Mouse (Mus musculus) A20 (cell line): Measurements from ENCODE around the gene Nbl1.

Experiments used
- DNase-seq: peaks from one replicate; pipeline ENCODE4 v3.0.0-alpha.2; 2011; ENCODE audit warnings: low read depth, low spot score

Gene Nbl1

DNA sequence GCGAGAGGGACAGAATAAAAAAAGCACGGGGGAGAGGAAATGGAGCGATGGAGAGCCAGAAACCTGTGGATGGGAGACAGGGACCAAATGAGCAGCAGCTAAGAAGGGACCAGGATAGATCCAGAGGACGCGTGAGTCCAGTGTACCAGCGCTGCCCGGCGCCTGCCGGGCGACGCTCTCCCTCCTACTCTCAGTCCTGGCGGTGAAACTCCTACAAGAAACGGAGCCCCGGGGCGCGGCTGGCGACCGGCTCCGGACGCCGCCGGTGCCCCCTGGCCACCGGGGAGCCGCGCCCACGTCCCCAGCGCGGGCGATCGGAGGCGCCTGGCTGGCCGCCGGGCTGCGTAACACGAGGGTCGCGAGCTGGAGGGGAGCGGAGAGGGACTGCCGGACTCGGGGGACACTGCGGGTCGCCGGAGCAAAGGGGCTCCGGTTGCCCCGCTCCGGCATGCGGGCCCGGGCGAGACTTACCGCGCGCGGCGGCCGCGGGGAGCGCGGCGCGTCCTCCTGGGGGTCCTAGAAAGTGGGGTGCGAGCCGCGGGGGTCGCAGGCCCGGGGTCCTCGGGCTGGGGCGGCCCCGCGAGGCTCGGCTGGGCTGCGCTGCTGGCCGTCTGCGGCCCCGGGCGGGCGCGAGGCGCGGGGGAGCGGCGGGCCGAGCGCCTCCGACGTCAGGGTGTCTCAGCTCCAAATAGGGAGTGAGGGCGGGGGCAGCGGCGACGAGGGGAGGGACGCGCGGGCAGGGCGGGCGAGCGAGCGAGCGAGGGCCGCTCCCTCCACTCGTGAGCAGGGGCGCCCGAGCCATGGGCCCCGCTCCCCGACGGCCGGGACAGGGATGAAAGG, at the start of gene Nbl1:
Nbl1 (minus strand) TSS at position 638 of the 840 bp plus-strand sequence.
- no peak for DNase-seq

DNA sequence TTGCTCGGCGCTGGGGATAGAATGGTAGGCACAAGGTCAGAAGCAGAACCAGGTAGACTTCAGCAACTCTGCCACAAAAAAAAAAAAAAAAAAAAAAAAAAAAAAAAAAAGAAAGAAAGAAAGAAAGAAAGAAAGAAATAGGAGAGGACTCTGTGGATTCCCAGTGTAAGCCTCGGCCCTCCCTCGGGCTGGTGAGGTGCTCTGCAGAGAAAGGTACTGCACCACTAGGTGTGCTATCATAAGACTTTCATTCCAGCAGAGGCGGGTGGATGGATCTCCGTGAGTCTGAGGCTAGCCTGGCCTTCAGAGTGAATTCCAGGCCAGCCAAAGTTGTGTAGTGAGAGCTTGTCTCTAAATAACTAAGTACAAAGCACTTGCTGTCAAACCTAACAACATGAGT, 49.0 kb upstream of the Nbl1 start:
- no peak for DNase-seq

DNA sequence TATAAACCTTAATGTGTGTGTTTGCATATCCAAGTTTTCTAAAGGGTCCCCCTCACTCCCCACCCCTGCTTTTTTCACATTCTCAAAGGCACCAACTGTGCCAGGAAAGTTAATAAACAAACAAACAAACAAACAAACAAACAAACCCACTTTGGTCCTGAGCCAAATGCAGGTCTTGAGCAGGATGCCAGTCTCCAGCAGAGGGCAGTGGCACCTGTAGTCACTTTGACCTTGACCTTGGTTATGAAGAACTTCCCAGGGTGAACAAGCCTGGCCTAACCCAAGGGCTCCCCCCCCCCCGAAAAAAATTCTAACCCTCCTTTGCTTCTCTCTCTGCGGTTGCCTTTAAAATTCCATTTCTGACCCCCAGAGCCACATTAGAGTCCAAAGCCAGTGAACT, 47.5 kb upstream of the Nbl1 start:
- DNase-seq = no peak

DNA sequence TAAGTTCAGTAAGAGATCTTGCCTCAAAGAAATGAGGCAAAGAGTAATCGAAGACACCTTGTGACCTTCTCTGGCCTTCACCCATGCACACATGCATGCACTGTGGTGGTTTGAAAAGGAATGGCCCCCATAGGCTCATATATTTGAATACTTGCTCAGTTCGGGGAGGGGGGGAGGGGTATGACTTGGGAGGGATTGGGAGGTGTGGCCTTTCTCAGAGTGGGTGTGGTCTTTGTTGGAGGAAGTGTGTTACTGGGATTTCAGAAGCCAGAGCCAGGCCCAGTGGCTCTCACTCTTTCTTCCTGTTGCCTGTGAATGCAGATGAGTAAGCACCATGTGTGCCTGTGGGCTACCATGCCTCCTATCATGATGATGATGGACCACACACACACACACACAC, 43.2 kb upstream of the Nbl1 start:
- DNase-seq = peak; percentile 27

DNA sequence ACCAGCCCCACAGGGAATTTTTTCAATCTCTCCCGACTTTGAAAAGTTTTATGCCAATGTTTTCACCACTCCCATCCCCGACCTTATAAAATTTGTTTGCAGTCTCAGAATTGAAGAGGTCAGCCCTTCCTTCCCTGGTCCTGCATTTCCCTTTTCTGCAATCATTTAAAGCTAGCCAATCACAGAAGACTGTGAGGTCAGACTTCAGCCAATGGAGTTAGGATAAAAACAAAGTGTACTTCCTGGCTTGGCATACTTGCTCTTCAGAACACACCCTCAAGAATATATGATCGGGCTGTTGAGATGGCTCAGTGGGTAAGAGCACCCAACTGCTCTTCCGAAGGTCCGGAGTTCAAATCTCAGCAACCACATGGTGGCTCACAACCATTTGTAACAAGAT, 40.3 kb upstream of the Nbl1 start:
- DNase-seq = peak; percentile 38

DNA sequence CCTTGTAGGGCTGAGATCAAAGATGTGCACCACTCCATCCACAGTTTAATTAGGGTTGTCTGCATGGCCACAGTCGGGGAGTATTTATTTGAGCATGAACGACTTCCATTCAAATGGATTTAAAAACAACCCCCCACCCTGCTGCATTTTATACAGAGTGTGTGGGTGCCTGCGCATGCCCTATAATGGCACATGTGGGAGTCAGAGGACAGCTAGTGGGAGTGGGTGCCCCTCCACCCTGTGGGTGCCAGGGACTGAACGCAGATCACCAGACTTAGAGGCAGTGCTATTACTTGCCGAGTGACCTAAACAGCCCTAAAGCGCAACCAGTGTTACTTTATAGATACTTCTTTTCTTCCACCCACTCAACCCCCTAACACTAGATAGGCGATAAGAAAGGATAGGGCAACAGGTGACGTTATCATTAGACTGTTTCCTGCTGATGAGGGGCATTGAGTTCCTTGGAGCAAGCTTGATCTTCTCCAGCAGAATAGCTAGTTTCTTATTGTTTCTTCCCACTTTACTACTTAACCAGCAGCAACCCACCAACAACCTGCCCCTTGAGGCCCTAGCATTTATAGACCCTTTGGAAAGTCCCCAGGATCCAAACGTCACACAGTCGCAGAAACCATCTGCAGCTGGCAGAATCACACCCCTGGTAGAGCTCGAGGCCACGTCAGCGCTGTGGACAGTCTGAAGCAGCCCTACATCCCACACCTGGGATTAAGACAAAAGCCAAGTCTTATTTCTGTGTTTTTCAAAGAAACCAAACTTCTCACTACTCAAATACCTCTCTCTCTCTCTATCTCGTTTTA, 39.3 kb upstream of the Nbl1 start:
- peak; percentile 89 for DNase-seq

DNA sequence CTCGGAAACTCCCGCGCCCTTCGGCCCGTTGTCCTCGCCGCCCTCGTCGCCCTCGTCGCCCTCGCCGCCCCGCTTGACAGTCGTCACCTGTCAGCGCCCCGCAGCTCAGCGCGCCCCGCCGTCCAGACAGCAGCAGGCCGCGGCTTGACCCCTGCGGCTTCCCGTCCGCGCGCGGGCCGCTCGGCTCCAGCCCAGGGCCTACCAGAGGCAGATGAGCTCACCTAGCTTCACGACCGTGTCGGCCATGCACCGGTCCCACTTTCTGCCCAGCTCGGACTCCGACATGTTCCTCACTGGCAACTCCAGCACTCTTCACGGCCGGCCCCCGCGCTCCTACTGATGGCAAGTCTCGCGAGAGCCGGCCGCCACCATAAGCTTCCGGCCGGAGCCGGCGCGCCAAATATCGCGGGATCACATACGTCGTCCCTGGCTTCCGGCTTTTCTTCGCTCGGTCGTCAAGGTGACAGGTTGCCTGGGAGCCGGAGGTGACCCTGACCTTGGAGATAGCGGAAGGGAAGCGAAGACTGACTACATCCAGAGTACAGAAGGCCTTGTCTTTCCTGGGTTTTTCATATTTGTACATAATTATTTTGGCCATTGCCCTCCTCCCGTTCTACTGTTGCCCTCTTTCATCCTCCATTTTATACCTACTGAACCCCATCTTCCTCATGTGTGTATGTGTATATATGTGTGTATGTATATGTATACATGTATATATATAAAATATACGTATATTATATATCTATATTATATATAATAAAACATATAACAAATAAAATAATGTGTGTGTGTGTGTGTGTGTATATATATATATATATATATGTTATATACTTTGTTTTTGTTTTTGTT, 38.1 kb upstream of the Nbl1 start, which contains the start of gene Minos1:
Minos1 (minus strand) TSS at position 413 of the 849 bp plus-strand sequence.
- DNase-seq = peak; percentile 99

DNA sequence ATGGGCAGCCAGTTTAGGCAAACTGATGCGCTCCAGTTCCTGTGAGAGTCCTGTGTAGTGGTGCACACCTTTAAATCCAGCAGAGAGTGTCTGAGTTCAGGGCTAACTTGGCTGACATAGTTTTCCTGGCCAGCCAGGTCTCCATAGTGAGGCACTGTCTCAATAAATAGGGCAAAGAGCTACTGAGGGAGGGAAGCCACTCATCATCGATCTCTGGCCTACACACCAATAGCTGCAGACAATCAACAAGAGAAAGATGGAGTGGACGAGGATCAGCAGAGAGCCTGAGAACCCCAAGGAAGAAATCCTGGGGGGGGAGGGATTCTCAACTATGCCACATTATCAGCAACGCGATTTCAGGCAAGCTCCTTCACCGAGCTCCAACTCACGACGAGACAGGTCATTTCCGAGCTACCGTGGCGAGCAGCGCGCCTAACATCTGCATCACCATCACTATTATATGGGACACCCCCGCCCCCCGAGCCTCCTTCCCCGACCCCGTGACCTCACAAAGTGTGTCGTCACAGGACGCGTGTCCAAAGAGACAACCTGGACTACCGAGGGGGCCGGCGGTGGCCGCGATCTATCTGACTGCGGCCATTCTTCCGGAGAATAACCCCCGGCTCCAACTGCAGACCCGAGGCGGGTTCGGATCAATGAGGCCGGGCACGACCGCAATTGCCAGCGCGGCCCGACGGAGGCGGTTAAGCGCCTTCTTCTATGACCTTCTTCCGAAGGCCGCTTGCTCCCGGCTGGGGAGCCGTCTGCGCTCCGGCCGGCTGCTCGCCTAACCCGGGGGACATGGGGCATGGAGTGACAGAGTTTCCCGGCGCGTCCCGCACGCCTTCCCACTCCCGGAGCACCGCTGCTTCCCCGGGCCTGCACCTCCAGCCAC, 37.3 kb upstream of the Nbl1 start:
- peak; percentile 80 for DNase-seq

DNA sequence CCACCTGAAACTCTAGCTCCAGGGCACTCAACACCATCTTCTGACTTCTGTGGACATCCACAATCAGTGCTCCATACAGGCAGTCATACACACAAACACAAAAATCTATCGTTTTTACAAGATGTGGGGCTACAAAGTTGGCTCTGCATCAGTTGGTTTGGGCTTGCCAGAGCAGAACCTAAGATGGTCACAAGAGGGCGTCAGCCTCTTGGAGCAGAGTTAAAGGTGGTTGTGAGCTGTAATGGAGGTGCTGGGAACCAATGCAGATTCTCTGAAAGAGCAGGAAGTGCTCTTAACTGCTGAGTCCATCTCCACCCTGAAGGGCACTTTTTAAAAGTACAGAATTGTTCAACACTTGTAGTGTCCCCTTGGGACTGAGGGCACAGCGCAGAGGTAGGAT, 33.7 kb upstream of the Nbl1 start:
- DNase-seq = no peak

DNA sequence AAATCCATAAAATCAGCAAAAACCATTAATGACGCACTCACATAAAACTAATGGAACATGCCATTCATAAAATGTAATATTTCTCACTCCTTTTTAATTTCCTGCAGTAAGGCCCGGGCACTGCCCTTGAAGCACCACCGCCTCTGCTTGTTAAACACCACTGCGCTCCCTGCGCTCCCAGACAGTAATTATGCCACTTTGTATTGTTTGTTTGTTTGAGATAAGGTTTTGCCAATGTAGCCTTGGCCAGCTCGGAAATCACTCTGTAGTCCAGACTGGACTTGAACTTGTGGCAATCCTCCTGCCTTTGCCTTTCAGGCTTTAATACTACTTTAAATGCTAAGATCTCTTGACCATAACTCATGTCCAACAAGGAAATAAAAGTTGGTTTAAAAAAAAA, 32.1 kb upstream of the Nbl1 start:
- no peak for DNase-seq

DNA sequence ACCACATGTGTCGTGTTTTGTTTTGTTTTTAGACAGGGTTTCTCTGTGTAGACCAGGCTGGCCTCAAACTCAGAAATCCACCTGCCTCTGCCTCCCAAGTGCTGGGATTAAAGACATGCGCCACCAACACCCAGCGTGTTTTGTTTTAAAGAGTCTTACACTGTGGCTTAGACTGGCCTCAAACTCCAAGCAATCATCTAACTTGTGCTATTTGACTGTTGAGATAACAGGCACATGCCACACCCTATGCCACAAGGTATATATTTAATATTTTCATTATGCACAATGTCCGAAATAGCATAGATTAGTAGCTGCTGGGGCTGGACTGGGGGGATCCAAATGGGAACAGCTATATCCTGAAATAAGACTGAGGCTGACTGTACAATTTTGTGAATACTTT, 29.8 kb upstream of the Nbl1 start:
- no peak for DNase-seq

DNA sequence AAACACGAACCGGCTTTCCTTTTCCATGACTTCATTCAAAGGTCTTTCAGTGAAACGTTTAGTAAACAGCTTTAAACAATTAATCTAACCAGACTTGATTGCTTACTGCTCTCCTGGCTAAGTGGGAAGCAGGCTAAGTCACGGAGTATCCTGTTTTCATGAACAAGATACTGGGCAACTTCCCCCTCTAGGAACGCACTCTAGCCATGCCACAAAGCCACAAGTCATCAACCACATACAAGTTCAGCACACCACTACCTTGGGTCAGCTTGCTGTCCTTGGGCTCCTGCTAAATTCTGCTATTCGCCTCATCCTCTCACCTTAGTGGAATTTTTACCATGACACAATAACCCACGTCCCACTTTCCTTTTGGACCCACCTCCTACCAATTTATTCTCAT, 28.2 kb upstream of the Nbl1 start:
- no peak for DNase-seq

DNA sequence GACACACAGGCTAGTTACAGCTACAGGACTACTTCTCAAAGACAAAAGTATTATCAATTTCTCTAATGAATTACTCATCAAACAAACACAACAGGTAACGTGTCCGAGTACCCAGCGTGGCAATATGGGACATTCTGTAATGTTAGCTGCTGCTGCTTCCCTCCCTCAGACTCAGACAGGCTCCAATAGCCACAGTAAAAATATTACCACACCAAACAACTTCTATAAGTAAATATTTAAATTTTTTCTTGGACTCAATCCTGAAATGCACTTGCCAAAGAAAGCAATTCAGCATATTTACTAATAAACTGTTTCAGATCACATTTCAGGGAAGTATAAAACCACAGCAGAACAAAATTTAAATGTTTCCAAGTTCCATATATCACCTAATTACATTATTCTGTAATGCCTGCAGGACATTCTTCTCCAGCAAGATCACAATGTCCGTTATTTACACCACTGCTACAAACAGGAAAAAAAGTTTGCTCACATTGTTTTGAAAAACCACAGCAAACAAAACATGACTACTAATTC, 27.6 kb upstream of the Nbl1 start:
- DNase-seq = no peak

DNA sequence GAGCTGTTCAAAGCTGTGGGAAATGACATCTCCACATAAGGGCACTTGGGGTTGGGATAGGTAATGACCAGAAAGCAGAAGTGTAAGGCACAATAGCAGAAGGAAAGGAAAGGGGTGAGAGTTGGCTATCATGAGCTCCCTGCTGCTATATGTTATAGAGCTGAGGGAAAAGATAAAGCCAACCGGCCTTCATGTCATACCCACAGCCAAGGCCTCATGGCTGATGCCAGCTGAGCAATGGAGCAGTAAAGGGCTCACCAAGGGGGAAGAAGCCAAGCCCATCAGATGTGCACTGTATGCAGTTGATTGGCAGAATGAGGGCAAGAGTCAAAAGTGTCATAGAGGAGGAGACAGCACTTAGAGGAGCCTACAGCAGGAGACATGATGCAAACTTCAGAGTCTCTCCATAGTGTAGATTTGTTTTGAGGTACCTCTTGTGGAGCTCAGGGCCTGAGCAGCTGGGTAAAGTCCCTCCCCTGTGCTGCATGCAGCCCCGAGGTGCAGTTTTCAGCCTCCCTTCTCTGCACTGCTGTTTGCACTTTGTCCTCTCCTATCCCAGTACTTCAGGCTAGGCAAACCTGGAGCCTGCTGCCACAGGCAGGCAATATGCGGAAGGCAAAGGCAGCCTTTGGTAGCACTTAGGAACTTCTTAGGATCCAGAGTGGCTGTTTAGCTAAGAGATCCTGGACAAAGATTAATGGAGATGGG, 23.7 kb upstream of the Nbl1 start:
- no peak for DNase-seq

DNA sequence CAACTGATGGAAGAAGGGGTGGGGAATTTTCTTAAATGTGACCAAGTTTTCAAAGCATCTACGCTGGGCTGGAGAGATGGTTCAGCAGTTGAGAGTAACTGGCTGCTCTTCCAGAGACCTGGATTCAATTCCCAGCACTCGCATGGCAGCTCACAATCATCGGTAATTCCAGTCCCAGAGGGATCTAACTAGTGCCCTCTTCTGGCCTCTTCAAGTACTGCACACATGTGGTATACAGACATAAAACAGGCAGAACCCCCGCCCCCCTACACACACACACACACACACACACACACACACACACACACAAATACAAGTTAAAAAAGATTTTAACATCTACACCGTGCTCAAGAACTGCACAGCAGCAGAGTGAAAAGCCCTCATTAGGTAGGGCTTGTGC, 22.9 kb upstream of the Nbl1 start:
- no peak for DNase-seq

DNA sequence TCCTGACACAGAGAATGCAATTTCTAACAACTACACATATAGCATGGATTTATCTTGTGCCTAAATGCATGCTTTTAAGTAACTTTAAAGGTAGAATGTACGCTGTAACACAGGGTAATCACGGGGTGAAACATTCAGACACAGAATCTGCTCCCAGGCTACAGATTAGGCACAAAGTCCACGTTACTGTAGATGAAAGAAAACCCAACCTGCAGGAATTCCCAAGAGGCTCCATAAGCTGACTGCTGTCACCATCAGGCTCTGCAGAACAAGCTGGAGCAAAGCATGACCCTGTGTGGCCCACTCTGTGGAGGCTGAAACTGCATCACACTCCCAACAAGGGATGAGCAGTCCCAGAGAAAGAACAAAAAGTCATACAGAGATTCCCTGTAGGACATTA, 19.7 kb upstream of the Nbl1 start:
- DNase-seq = no peak

DNA sequence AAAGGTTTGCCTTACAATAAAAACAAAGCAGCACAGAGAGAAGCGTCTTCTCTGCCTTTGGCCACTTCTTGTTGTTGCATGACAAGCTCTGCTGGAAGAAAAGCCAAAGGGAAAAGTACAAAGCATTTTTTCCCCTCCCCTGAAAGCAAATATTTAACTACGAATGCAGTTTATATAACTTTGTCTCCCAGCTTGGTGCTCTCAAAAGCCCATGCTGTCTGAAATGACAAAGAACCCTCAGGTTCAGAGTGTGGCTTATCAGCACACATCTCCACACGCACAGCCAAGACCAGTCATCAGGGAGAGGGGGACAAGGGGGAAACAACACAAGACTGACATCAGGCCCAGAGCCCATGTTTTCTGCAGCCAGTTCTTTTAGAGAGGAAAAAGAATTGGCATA, 18.6 kb upstream of the Nbl1 start:
- DNase-seq = no peak

DNA sequence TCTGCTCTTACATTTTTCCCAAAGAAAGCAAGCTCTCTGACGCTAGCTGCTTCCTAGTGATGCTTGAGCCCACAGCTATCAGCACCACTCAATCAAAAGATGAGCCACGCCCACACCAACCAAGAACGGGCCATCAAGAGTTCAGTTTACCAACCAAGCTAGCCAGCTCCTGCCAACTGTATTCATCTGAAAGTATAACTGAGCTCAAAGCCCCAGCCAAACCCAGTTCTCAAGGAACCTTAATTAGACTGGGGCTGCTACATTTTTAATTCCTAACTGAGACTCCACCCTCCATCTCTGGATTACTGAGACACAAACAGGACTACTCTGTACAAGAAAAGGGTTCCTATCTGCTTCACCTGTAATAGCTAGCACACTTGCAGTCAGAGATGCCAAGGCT, 18.1 kb upstream of the Nbl1 start:
- no peak for DNase-seq

DNA sequence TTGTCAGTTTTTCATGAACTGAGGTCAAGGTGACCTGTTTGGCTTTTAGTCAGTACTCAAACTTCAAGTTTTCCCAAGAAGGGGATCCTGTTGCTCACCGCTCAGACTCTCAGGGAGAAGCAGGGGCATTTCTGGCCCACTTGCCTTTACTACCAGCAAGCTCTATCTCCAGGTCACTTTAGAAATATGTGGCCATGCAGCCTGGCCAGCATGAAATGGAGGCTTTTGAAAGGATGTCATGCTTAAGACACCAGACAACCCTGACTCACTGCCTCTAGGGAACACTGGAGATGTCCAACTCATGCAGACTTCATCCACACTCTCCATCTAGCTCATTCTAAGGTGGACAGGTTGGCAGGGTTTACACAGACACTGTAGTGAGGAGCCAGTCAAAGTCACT, 12.7 kb upstream of the Nbl1 start:
- DNase-seq = no peak

DNA sequence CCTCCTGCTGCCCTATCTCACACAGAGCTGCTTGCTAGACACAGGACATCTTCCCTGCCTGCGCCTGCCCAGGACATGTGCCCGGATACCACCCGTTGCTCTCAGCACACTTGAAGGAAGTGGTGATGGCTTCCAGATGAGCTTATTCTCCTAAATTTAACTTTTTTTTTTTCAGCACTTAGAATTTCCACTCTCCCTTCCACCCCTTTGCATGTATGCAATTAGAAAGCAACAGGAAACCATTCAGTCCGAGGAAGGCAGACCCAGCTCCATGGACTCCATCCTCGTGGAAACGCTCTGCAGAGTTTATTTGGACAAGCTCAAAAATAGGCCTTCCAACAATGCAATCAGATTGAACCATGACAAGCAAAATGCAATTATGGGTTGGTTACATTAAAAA, 8.8 kb upstream of the Nbl1 start:
- no peak for DNase-seq
